Mouse (Mus musculus): ENCODE data around the gene Nhej1.

DNA sequence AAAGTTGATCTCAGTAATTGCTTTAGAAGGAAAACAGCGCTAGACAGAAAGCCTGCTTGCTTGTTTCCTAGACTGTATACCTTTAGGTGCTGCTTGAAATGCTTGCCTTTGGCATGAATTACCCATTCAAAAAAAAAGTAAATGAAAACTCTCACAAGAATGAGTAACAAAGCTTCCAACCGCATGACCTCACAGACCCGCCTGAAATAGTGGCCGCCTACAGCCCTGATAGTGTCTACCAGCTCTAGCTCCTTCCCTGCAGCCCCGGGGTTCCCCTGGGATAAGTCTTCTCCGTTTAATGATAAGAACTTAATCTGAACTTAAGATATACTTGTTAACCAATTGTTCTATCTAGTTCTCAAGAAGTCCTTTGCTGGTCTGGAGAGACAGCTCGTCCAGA lies 73.6 kb downstream of the Nhej1 start:
- TF ChIP-seq CTCF (IDR thresholded peaks at IDR 0.05; ENCODE audit: extremely low read depth, insufficient read depth, insufficient read length, insufficient replicate concordance), result no peak
- TF ChIP-seq POLR2A (IDR thresholded peaks at IDR 0.05; ENCODE audit: low read depth, low read length), result no peak

Data from spleen, adult 2 months (tissue).